Mouse (Mus musculus): ENCODE measurements around the gene Ace2.

The Ace2 gene

DNA sequence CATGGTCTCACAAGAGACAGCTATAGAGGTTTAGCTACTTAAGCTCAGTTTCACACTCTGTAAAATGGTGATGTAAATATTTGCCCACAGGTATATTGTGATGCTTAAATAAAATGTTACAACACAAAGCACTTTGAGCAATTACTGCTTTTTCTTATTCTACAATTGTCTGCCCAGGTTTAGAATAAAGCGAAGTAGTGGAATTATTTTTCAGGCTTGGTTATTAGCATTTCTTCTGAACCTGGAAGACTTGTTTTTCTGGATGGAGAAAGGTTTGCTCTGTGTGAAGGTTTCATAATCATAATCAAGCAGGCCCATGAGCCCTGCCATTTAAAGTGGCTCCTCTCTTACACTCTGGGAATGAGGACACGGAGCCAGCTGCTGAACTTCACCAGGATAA is at the start of gene Ace2:
TSS of gene Ace2 (plus strand) at position 301 of the 400 bp plus-strand sequence.
- in situ Hi-C loops (cut with MboI, MseI), result no loop called here

DNA sequence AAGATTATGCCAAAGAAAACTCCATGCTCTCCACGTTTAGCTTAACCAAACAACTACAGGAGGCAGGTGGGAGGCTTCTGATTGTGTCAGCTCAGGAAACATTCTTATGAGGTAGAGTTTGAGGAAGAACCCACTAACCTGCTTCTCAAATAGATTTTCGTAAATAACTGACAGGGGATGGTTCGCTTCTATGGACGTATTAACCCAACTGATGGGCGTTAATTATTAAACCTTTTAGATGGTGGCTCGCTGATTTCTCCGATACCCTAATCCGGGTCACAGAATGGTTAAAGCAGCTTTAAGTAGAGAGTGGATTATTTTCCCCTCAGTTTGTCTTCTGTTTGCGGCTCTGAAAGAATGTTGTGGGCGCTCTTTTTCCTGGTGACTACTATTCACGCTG is 49.2 kb upstream of the Ace2 start:
- in situ Hi-C loops (cut with MboI, MseI), result loop anchor here (5.0 kb wide), 2 partner anchors 82 to 327 kb away; partner anchors contain the start of gene Piga

DNA sequence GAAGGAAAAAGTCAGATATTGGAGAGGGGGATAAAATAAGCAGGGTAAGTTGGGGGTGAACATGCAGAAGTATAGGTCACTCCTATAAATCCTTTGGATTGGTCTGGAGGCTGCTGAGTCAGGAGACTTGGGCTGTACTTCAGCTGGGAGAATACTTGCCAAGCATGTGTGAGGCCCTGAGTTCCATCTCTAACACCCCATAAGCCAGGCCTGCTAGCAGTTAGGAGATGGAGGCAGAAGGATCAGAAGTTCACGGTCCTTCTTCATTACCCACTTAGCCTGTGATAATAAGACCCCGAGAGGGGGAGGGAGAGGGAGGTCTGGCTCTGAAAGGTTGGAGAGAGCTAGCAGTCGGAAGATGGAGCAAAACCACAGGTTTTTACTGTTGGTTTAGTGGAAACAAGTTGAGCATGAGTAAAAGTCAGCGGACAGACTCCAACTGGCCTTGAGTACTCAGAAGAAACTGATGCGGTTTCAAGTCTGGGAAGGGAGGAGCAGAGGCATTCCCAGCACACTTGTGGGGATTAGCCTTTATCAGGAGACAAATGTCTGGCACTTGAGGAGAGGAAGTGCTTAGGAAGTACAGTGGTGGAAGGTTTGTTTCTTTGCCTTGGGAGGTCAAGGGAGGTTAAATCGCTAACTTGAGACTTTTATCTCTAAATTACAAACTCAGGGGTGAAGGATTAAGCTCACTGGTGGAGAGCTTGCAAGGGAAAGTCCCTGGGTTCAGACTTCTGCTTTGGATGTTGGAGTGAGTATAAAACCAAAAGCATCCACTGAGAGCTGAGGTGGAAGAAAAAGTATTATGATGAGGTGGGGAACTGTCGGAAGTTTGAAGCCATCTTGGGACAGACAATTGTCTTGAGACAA is 46.6 kb upstream of the Ace2 start:
- in situ Hi-C loops (cut with MboI, MseI), result loop anchor here (5.0 kb wide), 2 partner anchors 80 to 325 kb away; partner anchors contain the start of gene Piga

DNA sequence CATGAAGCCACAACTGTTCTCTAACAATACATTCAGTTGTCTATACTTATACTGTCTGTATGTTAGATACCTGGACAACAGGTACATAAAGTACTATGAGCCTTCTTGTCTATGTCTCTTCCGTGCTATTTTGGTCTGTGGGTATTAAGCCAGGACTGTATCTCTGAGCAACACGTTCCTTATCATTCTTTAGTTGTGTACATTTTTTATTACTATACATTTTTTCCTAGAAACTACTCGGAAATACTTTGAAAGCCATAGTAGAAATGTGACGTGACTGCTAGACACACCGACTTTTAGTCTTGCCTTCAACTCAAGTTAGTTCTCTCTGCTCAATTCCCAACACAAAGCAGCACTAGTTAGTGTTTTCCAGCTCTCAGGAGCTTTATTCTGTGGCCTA is 45.7 kb upstream of the Ace2 start:
- in situ Hi-C loops (cut with MboI, MseI), result loop anchor here (5.0 kb wide), 2 partner anchors 79 to 324 kb away; partner anchors contain the start of gene Piga

DNA sequence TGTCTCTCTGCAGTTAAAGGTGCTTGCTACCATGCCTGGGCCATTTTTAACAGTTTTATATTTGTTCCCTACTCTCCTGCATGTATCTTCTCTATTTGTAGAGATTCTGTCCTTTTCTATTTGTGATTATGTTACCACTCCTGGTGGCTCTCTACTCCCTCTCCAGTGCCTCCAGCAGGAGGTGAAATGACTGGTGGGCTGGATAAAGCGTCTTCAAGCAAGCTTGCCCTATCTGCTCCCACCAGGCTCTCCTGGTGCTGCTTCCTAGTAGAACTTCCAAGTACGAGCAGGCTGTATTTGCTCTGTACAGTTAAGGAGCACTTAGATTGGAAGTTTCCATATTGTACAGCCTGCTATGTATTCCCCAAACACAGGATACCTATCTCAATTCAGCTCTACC is 43.3 kb upstream of the Ace2 start:
- in situ Hi-C loops (cut with MboI, MseI), result no loop called here

DNA sequence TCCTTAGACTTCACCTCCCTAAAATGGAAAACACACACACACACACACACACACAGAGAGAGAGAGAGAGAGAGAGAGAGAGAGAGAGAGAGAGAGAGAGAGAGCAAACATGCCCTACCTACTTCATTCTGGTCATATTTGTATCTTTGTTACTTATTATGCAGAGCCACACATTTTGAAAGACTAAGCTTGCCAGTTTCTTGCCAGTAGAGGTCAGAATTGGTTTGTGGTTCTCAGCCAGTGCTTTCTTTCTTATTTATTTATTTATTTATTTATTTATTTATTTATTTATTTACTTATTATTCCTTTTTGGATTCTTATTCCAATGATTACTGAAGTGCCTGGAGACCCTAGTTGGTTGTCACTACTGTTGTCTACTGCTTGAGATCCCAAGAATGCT is 37.6 kb upstream of the Ace2 start:
- in situ Hi-C loops (cut with MboI, MseI), result no loop called here

DNA sequence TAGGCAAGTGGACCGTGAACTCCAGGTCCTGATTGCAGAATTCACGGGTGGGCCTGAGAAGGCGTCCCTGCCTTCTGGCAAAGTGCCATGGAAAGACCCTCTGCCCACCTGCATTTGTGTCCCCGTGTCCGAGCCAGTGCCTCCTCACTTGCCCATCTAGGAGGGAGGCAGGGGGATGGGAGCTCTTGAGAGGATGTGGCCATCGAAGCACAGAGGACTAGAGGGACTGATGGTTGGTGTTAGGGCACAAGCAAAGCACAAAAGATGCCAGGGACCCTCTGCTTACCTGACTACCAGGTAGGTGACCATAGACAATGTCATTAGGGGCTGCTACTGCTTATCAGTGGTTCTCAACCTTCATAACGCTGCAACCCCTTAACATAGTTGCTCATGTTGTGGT is 36.9 kb upstream of the Ace2 start:
- in situ Hi-C loops (cut with MboI, MseI), result no loop called here

DNA sequence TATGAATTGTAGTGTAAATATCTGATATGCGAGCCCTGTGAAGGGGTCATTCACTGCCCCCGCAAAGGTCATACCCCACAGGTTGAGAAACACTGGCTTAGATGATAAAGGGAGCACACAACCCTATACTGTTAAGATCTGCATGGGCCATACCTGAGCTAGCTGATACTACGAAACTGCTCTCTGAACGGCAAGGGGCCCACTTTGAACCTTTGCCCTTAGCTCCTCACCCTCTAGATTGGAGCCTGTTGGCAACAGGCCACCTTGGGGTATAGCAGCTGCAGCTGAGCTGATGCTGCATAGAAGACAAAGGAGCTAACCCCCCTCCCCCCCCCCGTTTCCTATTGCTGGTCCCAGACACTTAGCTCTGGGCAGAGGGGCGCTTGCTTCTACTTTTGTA is 36.5 kb upstream of the Ace2 start:
- in situ Hi-C loops (cut with MboI, MseI), result no loop called here

DNA sequence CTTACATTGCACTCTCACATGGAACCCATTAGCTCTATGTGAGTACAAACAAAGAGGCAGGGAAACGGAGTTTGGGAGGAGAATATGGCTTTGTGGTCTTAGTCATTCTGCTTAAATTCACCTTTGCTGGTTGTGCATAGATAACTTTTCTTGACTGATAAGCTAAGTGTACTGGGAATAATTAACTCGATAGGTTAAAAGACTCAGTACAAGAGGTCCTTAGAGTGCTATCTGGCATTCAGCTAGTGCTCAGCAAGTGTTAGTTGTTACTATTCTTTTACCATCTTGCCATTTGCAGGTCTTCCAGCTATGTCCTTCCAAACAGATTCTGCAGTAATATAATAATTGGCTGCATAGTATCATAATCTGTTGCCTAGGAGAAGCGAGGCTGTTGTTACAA is 28.0 kb upstream of the Ace2 start:
- in situ Hi-C loops (cut with MboI, MseI), result no loop called here

DNA sequence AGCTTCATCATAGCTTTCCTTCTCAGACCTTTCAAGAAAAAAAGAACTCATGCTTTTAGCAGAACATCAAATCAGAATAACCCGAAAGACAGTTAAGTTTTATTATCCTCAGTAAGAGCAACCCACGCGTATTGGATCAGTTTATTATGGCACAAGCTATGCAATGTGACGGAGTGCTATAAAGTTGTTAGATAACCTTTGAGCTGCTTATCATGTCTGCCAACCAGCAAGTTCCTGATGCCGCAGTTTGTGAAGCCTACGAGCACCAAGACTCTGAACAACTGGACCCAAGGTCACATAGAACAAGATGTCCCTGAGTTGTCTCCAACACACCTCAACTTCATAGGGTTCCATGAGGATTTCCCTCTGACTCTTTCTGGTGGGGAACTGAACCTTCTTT is 25.4 kb upstream of the Ace2 start:
- in situ Hi-C loops (cut with MboI, MseI), result no loop called here

DNA sequence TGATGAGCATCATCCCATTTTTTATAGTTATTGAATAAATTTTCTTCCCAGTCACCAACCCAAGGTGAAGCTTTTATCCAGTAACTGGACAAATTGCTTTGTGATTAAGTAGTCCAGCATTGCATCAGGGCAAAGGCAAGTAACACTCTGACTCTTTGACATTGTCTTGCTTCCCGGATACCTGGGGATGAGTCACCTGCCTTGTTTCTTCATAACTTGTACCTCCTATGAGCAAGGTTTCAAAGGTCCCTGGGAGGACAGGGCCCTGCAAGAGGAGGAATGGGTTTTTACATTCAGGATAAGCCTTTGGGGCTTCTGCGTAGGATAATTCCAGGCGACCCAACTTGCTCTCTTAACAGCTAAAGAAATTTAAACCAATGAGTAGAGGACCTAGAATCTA is 15.2 kb upstream of the Ace2 start:
- in situ Hi-C loops (cut with MboI, MseI), result no loop called here

DNA sequence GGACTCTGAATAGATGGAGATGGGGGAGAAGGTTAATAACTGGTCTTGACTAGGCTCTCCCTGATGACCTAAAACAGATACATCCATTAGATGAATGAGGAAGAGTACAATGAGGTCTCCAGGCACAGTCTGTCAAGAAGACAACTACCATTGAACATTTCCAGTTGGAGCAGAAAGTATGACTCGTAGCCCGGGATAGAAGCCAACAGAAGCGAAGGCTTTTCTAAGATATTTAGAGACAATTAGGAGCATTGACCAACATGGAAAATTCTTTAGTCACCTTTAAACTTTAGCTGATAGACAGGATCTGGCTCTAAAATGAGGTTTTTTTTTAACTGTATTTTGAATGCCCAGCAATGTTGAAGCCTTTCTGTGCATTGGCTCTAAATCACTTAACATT is 5.6 kb upstream of the Ace2 start:
- in situ Hi-C loops (cut with MboI, MseI), result no loop called here

DNA sequence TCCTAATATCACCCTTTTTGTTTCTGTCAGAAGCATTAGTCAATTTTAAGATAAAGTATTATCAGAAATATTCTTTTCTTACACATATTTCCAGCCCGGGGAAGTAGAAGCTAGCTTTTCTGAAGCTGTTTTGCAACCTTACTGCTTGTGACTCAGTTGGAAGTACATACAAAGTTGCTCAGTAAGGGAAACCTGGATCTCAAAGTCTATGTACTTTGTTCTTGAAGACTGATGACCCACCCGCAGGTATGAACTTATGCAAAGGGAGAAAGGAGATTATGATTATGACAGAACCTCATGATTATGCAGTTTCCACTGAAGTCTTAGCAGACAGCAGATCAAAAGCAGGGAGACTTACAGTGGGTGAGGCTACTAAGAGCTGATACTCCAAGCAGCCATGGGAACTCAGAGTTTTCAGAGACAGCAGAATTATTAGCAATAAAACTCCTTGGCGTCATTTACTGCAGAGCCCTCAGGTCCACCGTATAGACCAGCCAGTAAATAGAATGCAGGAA is 3.8 kb upstream of the Ace2 start:
- in situ Hi-C loops (cut with MboI, MseI), result no loop called here

DNA sequence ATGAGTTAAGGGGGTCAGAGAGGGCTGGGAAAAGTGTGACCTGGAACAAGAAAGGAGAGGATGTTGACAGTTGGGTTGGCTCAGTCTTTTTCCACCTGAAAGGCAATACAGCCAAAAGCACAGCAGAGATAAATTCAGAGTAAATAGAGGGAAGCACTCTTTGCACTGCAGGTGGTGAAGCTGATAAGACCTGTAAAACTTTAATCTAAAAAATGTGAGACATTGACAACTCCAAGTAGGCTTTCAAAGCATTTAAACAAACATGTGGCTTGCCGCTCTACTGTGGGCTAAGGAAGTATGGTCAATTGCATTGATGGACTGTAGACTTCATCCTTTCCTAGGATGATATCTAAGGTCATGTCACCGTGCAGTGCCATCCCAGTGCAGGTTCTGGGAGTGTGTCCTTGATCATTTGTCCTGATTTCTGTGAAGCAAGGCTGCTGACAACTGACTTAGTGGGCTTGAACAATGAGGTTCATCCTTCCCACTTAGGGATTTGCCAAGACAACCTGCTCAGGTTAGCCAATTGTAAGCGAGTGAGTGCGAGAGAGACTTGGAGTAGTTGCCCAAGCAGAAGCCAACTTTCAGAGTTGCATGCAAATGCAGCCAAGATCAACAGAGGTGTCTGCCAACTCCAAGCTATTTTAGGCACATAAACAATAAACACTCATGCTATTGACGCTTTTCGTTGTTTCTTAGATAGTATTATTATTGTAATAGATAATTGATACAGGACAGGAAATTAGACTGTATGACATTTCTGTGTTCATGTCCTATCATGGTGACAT is 6.5 kb downstream of the Ace2 start:
- in situ Hi-C loops (cut with MboI, MseI), result no loop called here

DNA sequence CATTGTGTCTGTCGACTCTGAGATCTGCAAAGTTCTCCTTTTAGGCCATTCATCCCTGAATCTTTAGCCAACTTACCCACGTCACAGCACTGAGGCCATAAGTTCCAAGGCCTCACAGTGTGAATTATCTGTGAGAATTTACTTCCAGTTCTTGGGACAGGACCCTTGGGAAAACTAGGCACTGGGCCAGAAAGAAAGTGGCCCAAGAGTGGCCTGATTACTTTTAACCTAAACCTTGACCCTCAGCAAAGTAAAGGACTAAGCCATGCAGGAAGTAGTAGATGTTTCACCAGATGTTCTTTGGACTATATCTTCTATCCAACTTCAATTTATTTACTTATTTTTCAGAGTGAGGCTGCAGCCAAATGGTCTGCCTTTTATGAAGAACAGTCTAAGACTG is 13.6 kb downstream of the Ace2 start:
- in situ Hi-C loops (cut with MboI, MseI), result no loop called here

DNA sequence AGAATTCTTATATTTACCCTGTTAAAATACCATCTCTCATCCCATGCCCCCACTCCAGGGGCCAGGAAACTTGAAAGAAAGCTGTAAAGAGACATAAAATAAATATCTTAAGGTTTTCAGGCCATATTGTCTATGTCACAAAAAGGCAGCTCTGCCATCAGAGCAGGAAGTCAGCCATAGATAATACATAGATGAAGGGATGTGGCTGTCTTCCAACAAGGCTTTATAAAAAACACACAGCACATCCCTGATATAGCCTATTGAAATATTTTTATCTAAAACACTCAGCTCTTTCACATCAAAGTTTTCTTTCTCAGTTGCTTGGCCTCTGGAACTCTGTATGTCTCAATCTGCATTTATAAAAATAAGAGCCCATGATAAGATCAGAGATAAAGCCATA is 14.5 kb downstream of the Ace2 start:
- in situ Hi-C loops (cut with MboI, MseI), result no loop called here

DNA sequence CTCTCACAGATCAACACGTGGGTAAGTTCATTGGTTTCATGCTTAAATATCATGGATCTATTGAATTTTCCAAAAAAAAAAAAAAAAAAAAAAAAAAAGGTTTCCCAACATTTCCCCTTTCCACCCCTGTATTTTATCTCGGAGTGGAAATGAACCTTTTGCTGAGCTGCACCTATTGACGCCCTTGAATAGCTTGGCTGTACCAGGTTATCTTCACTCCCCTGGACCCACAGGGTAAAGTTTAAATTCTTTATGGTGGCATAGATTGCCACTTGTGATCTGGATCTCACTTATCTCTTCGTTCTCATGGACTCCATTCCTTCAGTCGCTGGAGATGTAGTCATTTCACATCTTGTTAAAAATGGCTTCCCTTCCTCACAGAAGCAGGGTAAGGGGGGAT is 15.5 kb downstream of the Ace2 start:
- in situ Hi-C loops (cut with MboI, MseI), result no loop called here

DNA sequence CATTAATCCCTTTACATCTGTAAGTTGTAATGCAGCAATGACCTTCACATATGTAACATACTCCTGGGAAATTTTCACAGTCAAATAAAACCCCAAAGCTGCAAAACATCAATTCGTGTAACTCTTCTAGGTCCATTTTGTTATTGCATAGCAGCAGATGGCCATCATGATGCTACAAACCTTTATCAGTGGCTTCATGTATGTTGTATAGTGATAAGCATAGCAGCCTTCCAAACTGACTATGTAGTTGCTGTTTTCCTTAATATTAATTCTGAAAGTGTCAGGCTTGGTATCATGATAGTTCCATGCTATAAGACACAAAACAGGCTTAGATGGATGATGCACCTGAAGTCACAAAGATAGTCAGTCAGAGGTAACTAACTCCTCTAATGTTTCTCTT is 25.5 kb downstream of the Ace2 start:
- in situ Hi-C loops (cut with MboI, MseI), result loop anchor here (10.0 kb wide), 1 partner anchor 870 kb away; no protein-coding TSS in a partner anchor

DNA sequence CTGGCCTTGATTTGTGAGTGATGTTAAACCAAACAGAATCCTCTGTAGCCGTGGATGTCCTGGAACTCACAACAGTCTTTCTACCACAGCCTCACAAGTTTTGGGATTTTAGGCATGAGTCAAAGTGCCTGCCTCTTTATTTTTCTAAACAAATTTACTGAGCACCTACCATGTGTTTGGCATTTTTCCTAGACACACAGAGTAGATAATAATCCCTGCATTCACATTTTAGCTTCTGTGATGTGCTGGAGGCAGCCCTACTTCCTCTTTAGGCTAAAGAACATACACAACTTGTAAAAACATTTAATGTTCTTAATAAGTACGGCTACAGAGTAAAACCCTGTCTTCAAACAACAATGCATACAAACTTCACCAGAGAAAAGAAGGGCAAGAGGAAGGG is 31.9 kb downstream of the Ace2 start:
- in situ Hi-C loops (cut with MboI, MseI), result loop anchor here (5.0 kb wide), 1 partner anchor 79 kb away; no protein-coding TSS in a partner anchor

DNA sequence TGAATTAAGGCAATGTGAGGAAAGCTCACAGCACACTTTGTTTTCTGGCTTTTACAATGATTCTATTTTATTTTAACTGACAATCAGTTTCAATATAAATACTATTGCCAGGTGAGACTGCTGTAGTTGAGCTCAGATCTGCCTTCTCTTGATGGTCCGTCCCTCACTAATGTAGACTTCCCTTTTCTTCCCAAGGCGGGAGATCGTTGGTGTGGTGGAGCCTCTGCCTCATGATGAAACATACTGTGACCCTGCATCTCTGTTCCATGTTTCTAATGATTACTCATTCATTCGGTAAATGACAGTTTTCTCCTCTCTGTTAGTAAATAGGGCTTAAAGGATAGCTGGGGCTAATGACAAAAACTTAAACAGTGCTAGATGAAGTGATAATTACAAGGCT is 34.7 kb downstream of the Ace2 start:
- in situ Hi-C loops (cut with MboI, MseI), result loop anchor here (5.0 kb wide), 1 partner anchor 82 kb away; no protein-coding TSS in a partner anchor

DNA sequence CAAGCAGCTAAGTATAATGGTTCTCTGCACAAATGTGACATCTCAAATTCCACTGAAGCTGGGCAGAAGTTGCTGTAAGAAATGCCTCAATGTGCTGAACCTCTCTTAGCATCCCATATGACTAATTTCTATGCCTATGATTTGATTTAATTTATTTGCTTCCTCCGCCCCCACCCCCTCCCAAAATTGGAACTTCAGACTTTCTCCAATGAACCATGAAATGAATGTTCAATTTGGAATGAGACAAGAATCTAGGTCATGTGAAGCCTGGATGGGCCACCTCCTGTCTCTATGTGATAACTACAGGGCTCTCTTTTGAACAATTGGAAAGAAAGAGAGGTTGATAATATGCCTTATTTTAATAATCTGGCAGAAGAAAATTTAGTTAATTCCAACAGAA is 36.2 kb downstream of the Ace2 start:
- in situ Hi-C loops (cut with MboI, MseI), result no loop called here

DNA sequence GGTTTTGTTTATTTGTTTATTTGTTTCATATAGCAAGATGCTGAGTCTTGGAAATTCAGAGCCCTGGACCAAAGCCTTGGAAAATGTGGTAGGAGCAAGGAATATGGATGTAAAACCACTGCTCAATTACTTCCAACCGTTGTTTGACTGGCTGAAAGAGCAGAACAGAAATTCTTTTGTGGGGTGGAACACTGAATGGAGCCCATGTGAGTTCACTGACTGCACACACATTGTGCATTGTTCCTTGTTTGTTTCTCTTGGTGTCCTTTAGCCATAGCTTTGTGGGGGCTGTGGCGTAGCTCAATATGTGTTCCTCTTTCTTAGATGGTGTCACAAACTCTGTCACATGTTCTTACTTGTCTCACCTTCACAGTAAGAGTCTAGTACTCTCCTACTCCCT is 36.6 kb downstream of the Ace2 start:
- in situ Hi-C loops (cut with MboI, MseI), result no loop called here

Data from regulatory T cell (primary cell).